Mouse (Mus musculus) ES-Bruce4 (cell line): ENCODE measurements around the gene Tpbg.

Experiments used
- CTCF ChIP-seq: IDR thresholded peaks from one replicate; pipeline ENCODE4 v1.8.1; 2011; ENCODE audit warnings: low read depth, low read length
- EP300 ChIP-seq: IDR thresholded peaks from 2 replicates; pipeline ENCODE4 v1.6.1; 2011; ENCODE audit warnings: low read depth, low read length; ENCODE audit not compliant: insufficient read depth
- POLR2A ChIP-seq: IDR thresholded peaks from one replicate; pipeline ENCODE4 v1.8.1; 2011; ENCODE audit warnings: low read length; ENCODE audit not compliant: insufficient read depth

GRCm38 (mm10) chr9:85806411-85806810 lies 35.8 kb upstream of the Tpbg start:
- TF ChIP-seq EP300 (no peak), CTCF (no peak), POLR2A (no peak)
